Mouse (Mus musculus) G1E (cell line): ENCODE measurements around the gene Psmb6. TPM values are rescaled to one million over a fixed set of nuclear protein-coding genes. Genes with fewer than 3 reads are reported as not detected.
A peak's percentile ranks its signal among the peaks of the same experiment; 100 is the strongest.

Experiments
- ATAC-seq: 2 replicates; pipeline ENCODE4 v1.8.0; 2016; ENCODE audit warnings: mild to moderate bottlenecking; ENCODE audit not compliant: insufficient number of reproducible peaks, poor library complexity, low FRiP score, severe bottlenecking; ENCODE audit errors: extremely low read depth
- DNase-seq: peaks from one replicate; pipeline ENCODE4 v3.0.0; 2012; ENCODE audit warnings: low spot score
- H3K27me3 ChIP-seq: 2 replicates; pipeline ENCODE4 v1.6.1; 2012; ENCODE audit warnings: mild to moderate bottlenecking, low read length, inconsistent platforms; ENCODE audit not compliant: insufficient read depth
- H3K36me3 ChIP-seq: replicated peaks from 2 replicates; pipeline ENCODE3; 2012; ENCODE audit warnings: mild to moderate bottlenecking, inconsistent platforms
- H3K4me1 ChIP-seq: 2 replicates; pipeline ENCODE4 v1.6.1; 2012; ENCODE audit warnings: low read depth, low read length, inconsistent platforms, mixed read lengths; ENCODE audit not compliant: insufficient read depth
- H3K4me3 ChIP-seq: 2 replicates; pipeline ENCODE4 v1.5.1; 2012; ENCODE audit warnings: low read depth, mild to moderate bottlenecking, inconsistent platforms, low read length, moderate library complexity, mixed read lengths
- H3K9me3 ChIP-seq: replicated peaks from 2 replicates; pipeline ENCODE4 v1.6.1; 2012; ENCODE audit warnings: inconsistent platforms
- CTCF ChIP-seq: IDR thresholded peaks from 2 replicates; pipeline ENCODE4 v1.5.1; 2012; ENCODE audit warnings: low read depth, low read length, inconsistent platforms, mixed read lengths
- GATA1 ChIP-seq: IDR thresholded peaks from 2 replicates; pipeline ENCODE4 v1.6.1; 2012; ENCODE audit warnings: borderline replicate concordance, low read length, inconsistent platforms, mixed read lengths
- GATA2 ChIP-seq: IDR thresholded peaks from 2 replicates; pipeline ENCODE4 v1.6.1; 2012; ENCODE audit warnings: low read depth, low read length, inconsistent platforms, borderline replicate concordance
- POLR2AphosphoS5 ChIP-seq: IDR thresholded peaks from 2 replicates; pipeline ENCODE4 v1.6.1; 2012; ENCODE audit warnings: low read depth, low read length, inconsistent platforms; ENCODE audit not compliant: insufficient replicate concordance
- TAL1 ChIP-seq: conservative IDR thresholded peaks from 2 replicates; pipeline ENCODE4 v1.6.1; 2012; ENCODE audit warnings: low read depth, low read length, inconsistent platforms, mixed read lengths
- polyA plus RNA-seq: library from polyadenylated mRNA; stranded (reverse); fragments of >175 nt; gene quantifications from 2 replicates; pipeline ENCODE4 v1.2.3, GENCODE M21; 2012
- total RNA-seq, 2 experiments: library from RNA; stranded (forward) in 1 of 2; stranded (reverse) in 1 of 2; fragments of 200-1000 nt in 1 of 2; fragments of >200 nt in 1 of 2; fragmentation: Nextera tagmentation in 1 of 2; gene quantifications; 2 replicates each; pipeline ENCODE4 v1.2.3; 2014 to 2017

The Psmb6 gene
- total and polyA plus RNA-seq, 3 experiments = 116 to 212 (median 181) TPM

GRCm38 (mm10) chr11:70532839-70533238 is 7.7 kb downstream of the Psmb6 start, which contains the start of gene Gm40193:
TSS of gene Gm40193 (minus strand) at chr11:70532939.
- no peak within 1 kb of the TSS for H3K4me3 ChIP-seq
- no peak for DNase-seq
- H3K36me3 ChIP-seq = peaks cover 18% of the 10 kb centered on the region
- no peak for TF ChIP-seq GATA2
- no peak for TF ChIP-seq TAL1
- TF ChIP-seq CTCF = no peak
- no peak for TF ChIP-seq GATA1
- TF ChIP-seq POLR2AphosphoS5 = no peak
- no peak for ATAC-seq
- H3K9me3 ChIP-seq = no peaks in the 10 kb centered on the region
- no peaks in the 10 kb centered on the region for H3K4me1 ChIP-seq
- H3K27me3 ChIP-seq = peaks cover 27% of the 10 kb centered on the region

DNA sequence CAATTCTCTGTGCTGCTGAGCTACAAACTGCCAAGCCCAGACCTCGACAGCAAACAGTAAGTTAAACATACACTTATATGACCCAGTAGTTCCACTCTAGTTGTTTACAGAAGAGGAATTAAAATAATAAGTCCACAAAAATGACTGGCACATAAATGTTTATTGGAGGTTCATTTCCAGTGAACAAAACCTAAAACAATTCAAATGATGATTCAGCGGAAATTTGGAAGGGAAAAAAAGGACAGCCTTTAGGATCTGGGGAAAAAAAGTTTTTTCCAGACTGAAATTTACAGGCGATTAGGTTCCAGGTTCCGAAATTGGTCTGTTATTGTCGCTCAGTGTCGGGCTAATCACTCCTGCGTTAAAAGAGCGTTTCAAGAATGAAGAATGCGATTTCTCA is 14.3 kb downstream of the Psmb6 start:
- Histone ChIP-seq H3K4me1 (peaks cover 21% of the 10 kb centered on the region), H3K9me3 (no peaks in the 10 kb centered on the region), H3K36me3 (no peaks in the 10 kb centered on the region), H3K4me3 (peak overlapping the region; percentile 64; the same call in 1 of the 2 replicates), H3K27me3 (peaks cover 71% of the 10 kb centered on the region)
- DNase-seq = no peak
- no peak for ATAC-seq
- no peak for TF ChIP-seq GATA1
- TF ChIP-seq POLR2AphosphoS5 = no peak

- no peak for TF ChIP-seq GATA2
- TF ChIP-seq POLR2AphosphoS5 = no peak
- TF ChIP-seq GATA1 = no peak
- TF ChIP-seq CTCF = no peak
- no peak for TF ChIP-seq TAL1
- DNase-seq (peak; percentile 71), ATAC-seq (no peak; the same call in 1 of the 2 replicates)
- H3K9me3 ChIP-seq = no peaks in the 10 kb centered on the region
- no peaks in the 10 kb centered on the region for H3K36me3 ChIP-seq
- peaks cover 24% of the 10 kb centered on the region for H3K4me1 ChIP-seq
- peaks cover 71% of the 10 kb centered on the region for H3K27me3 ChIP-seq
- H3K4me3 ChIP-seq = peak within 1 kb of the TSS; percentile 64
Observed at GRCm38 (mm10) chr11:70539877-70540587, 14.9 kb downstream of the Psmb6 start, which contains the start of gene Pld2. TSS of gene Pld2 (plus strand) at chr11:70540064.

GRCm38 (mm10) chr11:70540928-70541327 is 15.8 kb downstream of the Psmb6 start:
- DNase-seq (no peak), ATAC-seq (no peak)
- Histone ChIP-seq H3K4me1 (peaks cover 24% of the 10 kb centered on the region), H3K4me3 (no peak overlapping the region), H3K27me3 (peaks cover 69% of the 10 kb centered on the region), H3K9me3 (no peaks in the 10 kb centered on the region), H3K36me3 (no peaks in the 10 kb centered on the region)
- no peak for TF ChIP-seq TAL1
- no peak for TF ChIP-seq CTCF

DNA sequence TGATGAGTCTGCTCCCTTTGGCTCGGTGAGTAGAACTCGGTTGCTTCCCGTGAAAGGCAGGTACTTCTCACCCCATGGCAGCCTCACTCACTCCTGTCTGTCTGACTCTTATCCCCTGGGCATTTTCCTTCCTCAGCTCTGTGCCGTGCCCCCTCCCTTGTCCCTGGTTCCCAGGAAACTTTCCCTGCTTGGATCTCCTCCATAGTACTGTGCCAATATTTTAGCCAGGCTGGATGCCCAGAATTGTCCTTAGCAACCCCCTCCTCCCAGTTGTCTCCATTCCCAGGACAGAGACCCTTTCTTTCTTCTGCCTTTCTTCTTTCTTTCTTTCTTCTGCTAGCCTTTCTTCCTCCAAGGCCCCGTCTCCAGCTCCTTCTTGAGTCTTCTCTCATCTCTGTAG is 16.2 kb downstream of the Psmb6 start:
- peaks cover 74% of the 10 kb centered on the region for H3K27me3 ChIP-seq
- H3K9me3 ChIP-seq = no peaks in the 10 kb centered on the region
- ATAC-seq (no peak), DNase-seq (no peak)
- H3K36me3 ChIP-seq = no peaks in the 10 kb centered on the region
- TF ChIP-seq GATA1 (no peak), POLR2AphosphoS5 (no peak), GATA2 (no peak), CTCF (no peak), TAL1 (no peak)
- no peak overlapping the region for H3K4me3 ChIP-seq
- peaks cover 24% of the 10 kb centered on the region for H3K4me1 ChIP-seq

- H3K27me3 ChIP-seq = peaks cover 72% of the 10 kb centered on the region
- TF ChIP-seq TAL1 = no peak
- TF ChIP-seq GATA2 = no peak
- no peak for TF ChIP-seq GATA1
- TF ChIP-seq POLR2AphosphoS5 = no peak
- TF ChIP-seq CTCF = no peak
- DNase-seq = no peak
- H3K36me3 ChIP-seq = no peaks in the 10 kb centered on the region
- H3K9me3 ChIP-seq = no peaks in the 10 kb centered on the region
- peaks cover 24% of the 10 kb centered on the region for H3K4me1 ChIP-seq
- no peak overlapping the region for H3K4me3 ChIP-seq
- no peak for ATAC-seq
Observed at GRCm38 (mm10) chr11:70544496-70544895, 19.3 kb downstream of the Psmb6 start.
